Mouse (Mus musculus) right cerebral cortex, postnatal 10 days (tissue): ENCODE results near the gene Gnat1.

Source experiments
- DNase-seq, 2 experiments: peaks; one replicate each; pipeline ENCODE4 v3.0.0; 2021; ENCODE audit warnings: low spot score in 2 of 2

The Gnat1 gene

GRCm38 (mm10) chr9:107675671-107676301 is 3.7 kb downstream of the Gnat1 start:
- peak; percentile 70 to 85 for DNase-seq

GRCm38 (mm10) chr9:107674609-107675429 is 4.7 kb downstream of the Gnat1 start:
- DNase-seq: no peak

- DNase-seq: no peak
These were observed 9.3 kb downstream of the Gnat1 start for GRCm38 (mm10) chr9:107670259-107670658.

- no peak for DNase-seq
These were observed 10.0 kb downstream of the Gnat1 start, which contains the start of gene Slc38a3 for GRCm38 (mm10) chr9:107669480-107669945. TSS of gene Slc38a3 (minus strand) at chr9:107669530.

- no peak for DNase-seq
These were observed 10.6 kb downstream of the Gnat1 start for GRCm38 (mm10) chr9:107668916-107669315.

GRCm38 (mm10) chr9:107668011-107668410 is 11.5 kb downstream of the Gnat1 start:
- no peak for DNase-seq

GRCm38 (mm10) chr9:107667219-107667618 is 12.3 kb downstream of the Gnat1 start:
- DNase-seq: peak; percentile 62 to 66

- DNase-seq: no peak
These were observed 12.7 kb downstream of the Gnat1 start for GRCm38 (mm10) chr9:107666751-107667205.

GRCm38 (mm10) chr9:107665308-107665707 is 14.2 kb downstream of the Gnat1 start:
- no peak for DNase-seq

- no peak for DNase-seq
These were observed 16.0 kb downstream of the Gnat1 start for GRCm38 (mm10) chr9:107663525-107663924.

- no peak for DNase-seq
These were observed 17.2 kb downstream of the Gnat1 start for GRCm38 (mm10) chr9:107662342-107662741.

- no peak for DNase-seq
These were observed 18.7 kb downstream of the Gnat1 start for GRCm38 (mm10) chr9:107660777-107661176.

- peak in 1 of 2 experiments; percentile 54 for DNase-seq
These were observed 19.6 kb downstream of the Gnat1 start for GRCm38 (mm10) chr9:107659961-107660360.

GRCm38 (mm10) chr9:107659551-107659950 is 20.0 kb downstream of the Gnat1 start:
- peak; percentile 88 to 89 for DNase-seq

GRCm38 (mm10) chr9:107658096-107658495 is 21.4 kb downstream of the Gnat1 start:
- no peak for DNase-seq

- DNase-seq: no peak
These were observed 22.4 kb downstream of the Gnat1 start for GRCm38 (mm10) chr9:107657144-107657543.

GRCm38 (mm10) chr9:107654585-107654984 is 24.9 kb downstream of the Gnat1 start:
- DNase-seq: no peak

GRCm38 (mm10) chr9:107653474-107653873 is 26.0 kb downstream of the Gnat1 start:
- DNase-seq: no peak

GRCm38 (mm10) chr9:107650708-107651481 is 28.6 kb downstream of the Gnat1 start:
- DNase-seq: peak; percentile 81 to 84

GRCm38 (mm10) chr9:107650225-107650624 is 29.3 kb downstream of the Gnat1 start:
- peak; percentile 73 to 79 for DNase-seq

GRCm38 (mm10) chr9:107648767-107649166 is 30.7 kb downstream of the Gnat1 start:
- no peak for DNase-seq

- no peak for DNase-seq
These were observed 32.5 kb downstream of the Gnat1 start for GRCm38 (mm10) chr9:107646975-107647374.
